Mouse (Mus musculus) midbrain, embryonic 12.5 days (tissue): ENCODE measurements at regions not wholly inside any gene's neighbourhood (a gene's known extent, or its start where the extent isn't known, plus 50 kb on each side); places are given as distances from the start of the nearest gene placed in this dataset.
A peak's percentile ranks its signal among the peaks of the same experiment; 100 is the strongest.

Experiments
- ATAC-seq: fragments of 200-750 bp; cut with Nextera tagmentation; 2 replicates; pipeline ENCODE4 v1.8.0; 2017; ENCODE audit warnings: low read depth, moderate TSS enrichment, moderate library complexity; ENCODE audit not compliant: low FRiP score
- H3K27ac ChIP-seq: fragments of 300-500 bp; sonication (generic); replicated peaks from 2 replicates; pipeline ENCODE4 v1.5.1; 2016; ENCODE audit warnings: mild to moderate bottlenecking
- H3K27me3 ChIP-seq: fragments of 300-500 bp; sonication (generic); 2 replicates; pipeline ENCODE4 v1.6.1; 2016; ENCODE audit warnings: mild to moderate bottlenecking
- H3K36me3 ChIP-seq: fragments of 300-500 bp; sonication (generic); 2 replicates; pipeline ENCODE4 v1.6.1; 2016
- H3K4me1 ChIP-seq: fragments of 300-500 bp; sonication (generic); 2 replicates; pipeline ENCODE4 v1.6.1; 2016
- H3K4me2 ChIP-seq: fragments of 300-500 bp; sonication (generic); replicated peaks from 2 replicates; pipeline ENCODE4 v1.6.1; 2016; ENCODE audit warnings: mild to moderate bottlenecking, moderate library complexity
- H3K4me3 ChIP-seq: fragments of 300-500 bp; sonication (generic); 2 replicates; pipeline ENCODE4 v1.5.1; 2016; ENCODE audit warnings: mild to moderate bottlenecking
- H3K9ac ChIP-seq: fragments of 300-500 bp; sonication (generic); replicated peaks from 2 replicates; pipeline ENCODE4 v1.6.1; 2016; ENCODE audit warnings: mild to moderate bottlenecking, moderate library complexity
- H3K9me3 ChIP-seq: fragments of 300-500 bp; sonication (generic); 2 replicates; pipeline ENCODE4 v1.6.1; 2016; ENCODE audit warnings: mild to moderate bottlenecking
- WGBS: fragments of 180-500 bp; shearing (Covaris S2); methylation state at CpG from one replicate; pipeline ENCODE4 v1.1.7; 2016; 5-methylcytosine and 5-hydroxymethylcytosine counted together

GRCm38 (mm10) chr14:76309606-76310005 lies 105.2 kb upstream of the Tsc22d1 start:
- no peak overlapping the region for H3K4me3 ChIP-seq
- no peak overlapping the region for H3K9ac ChIP-seq
- 88% methylated on average over 4 of the region's 4 CpGs for WGBS
- no peak overlapping the region for H3K27ac ChIP-seq
- ATAC-seq = no peak
- H3K36me3 ChIP-seq = no peaks in the 10 kb centered on the region
- no peaks in the 10 kb centered on the region for H3K9me3 ChIP-seq
- H3K4me2 ChIP-seq = no peak overlapping the region
- 0 out of 2 replicates have a peak, but pooled peaks cover 3% of the 10 kb centered on the region for H3K27me3 ChIP-seq
- H3K4me1 ChIP-seq = peaks cover 26% of the 10 kb centered on the region

- Histone ChIP-seq H3K9me3 (no peaks in the 10 kb centered on the region), H3K4me2 (no peak overlapping the region), H3K36me3 (no peaks in the 10 kb centered on the region), H3K4me1 (peaks cover 26% of the 10 kb centered on the region), H3K4me3 (no peak overlapping the region), H3K9ac (no peak overlapping the region), H3K27me3 (0 out of 2 replicates have a peak, but pooled peaks cover 3% of the 10 kb centered on the region), H3K27ac (no peak overlapping the region)
- WGBS = 93% methylated on average over 6 of the region's 6 CpGs
- ATAC-seq = no peak
Measured at GRCm38 (mm10) chr14:76310278-76310677, 104.5 kb upstream of the Tsc22d1 start.

GRCm38 (mm10) chr14:76313424-76314190 lies 101.2 kb upstream of the Tsc22d1 start:
- H3K4me2 ChIP-seq = no peak overlapping the region
- H3K4me1 ChIP-seq = peaks cover 20% of the 10 kb centered on the region
- no peak overlapping the region for H3K27ac ChIP-seq
- 67% methylated on average over 14 of the region's 14 CpGs for WGBS
- H3K9ac ChIP-seq = no peak overlapping the region
- H3K9me3 ChIP-seq = peaks cover 5% of the 10 kb centered on the region; the same call in 1 of the 2 replicates
- H3K27me3 ChIP-seq = 0 out of 2 replicates have a peak, but pooled peaks cover 3% of the 10 kb centered on the region
- no peaks in the 10 kb centered on the region for H3K36me3 ChIP-seq
- H3K4me3 ChIP-seq = no peak overlapping the region
- ATAC-seq = peak; percentile 72

GRCm38 (mm10) chr14:76318438-76318837 lies 96.3 kb upstream of the Tsc22d1 start:
- Histone ChIP-seq H3K9me3 (peaks cover 5% of the 10 kb centered on the region; the same call in 1 of the 2 replicates), H3K9ac (no peak overlapping the region), H3K4me3 (no peak overlapping the region), H3K4me2 (no peak overlapping the region), H3K27me3 (no peaks in the 10 kb centered on the region), H3K4me1 (0 out of 2 replicates have a peak, but pooled peaks cover 8% of the 10 kb centered on the region), H3K36me3 (no peaks in the 10 kb centered on the region), H3K27ac (no peak overlapping the region)
- no peak for ATAC-seq
- 81% methylated on average over 5 of the region's 5 CpGs for WGBS

GRCm38 (mm10) chr14:76324246-76324645 lies 90.5 kb upstream of the Tsc22d1 start:
- Histone ChIP-seq H3K36me3 (no peaks in the 10 kb centered on the region), H3K9ac (no peak overlapping the region), H3K27me3 (no peaks in the 10 kb centered on the region; the same call in 1 of the 2 replicates), H3K27ac (no peak overlapping the region), H3K4me2 (no peak overlapping the region), H3K4me1 (no peaks in the 10 kb centered on the region), H3K4me3 (no peak overlapping the region), H3K9me3 (no peaks in the 10 kb centered on the region)
- WGBS = 90% methylated on average over 1 of the region's 1 CpGs
- ATAC-seq = no peak

GRCm38 (mm10) chr14:76329983-76330382 lies 84.8 kb upstream of the Tsc22d1 start:
- no peak overlapping the region for H3K4me3 ChIP-seq
- peaks cover 17% of the 10 kb centered on the region for H3K4me1 ChIP-seq
- no peak overlapping the region for H3K4me2 ChIP-seq
- no peak for ATAC-seq
- H3K27me3 ChIP-seq = no peaks in the 10 kb centered on the region; the same call in 1 of the 2 replicates
- H3K36me3 ChIP-seq = no peaks in the 10 kb centered on the region
- 84% methylated on average over 5 of the region's 5 CpGs for WGBS
- H3K27ac ChIP-seq = no peak overlapping the region
- no peak overlapping the region for H3K9ac ChIP-seq
- no peaks in the 10 kb centered on the region for H3K9me3 ChIP-seq

GRCm38 (mm10) chr14:76331497-76332335 lies 83.0 kb upstream of the Tsc22d1 start:
- Histone ChIP-seq H3K36me3 (no peaks in the 10 kb centered on the region), H3K27ac (peak overlapping the region; percentile 50), H3K9me3 (no peaks in the 10 kb centered on the region), H3K4me2 (peak overlapping the region; percentile 15), H3K27me3 (no peaks in the 10 kb centered on the region; the same call in 1 of the 2 replicates), H3K9ac (no peak overlapping the region), H3K4me1 (peaks cover 17% of the 10 kb centered on the region), H3K4me3 (no peak overlapping the region)
- WGBS = 35% methylated on average over 11 of the region's 11 CpGs
- peak; percentile 91 for ATAC-seq

- no peaks in the 10 kb centered on the region for H3K36me3 ChIP-seq
- 79% methylated on average over 10 of the region's 10 CpGs for WGBS
- no peaks in the 10 kb centered on the region; the same call in 1 of the 2 replicates for H3K27me3 ChIP-seq
- H3K4me3 ChIP-seq = no peak overlapping the region
- H3K4me2 ChIP-seq = no peak overlapping the region
- H3K27ac ChIP-seq = no peak overlapping the region; the same call in 1 of the 2 replicates
- ATAC-seq = no peak
- no peaks in the 10 kb centered on the region for H3K9me3 ChIP-seq
- peaks cover 17% of the 10 kb centered on the region for H3K4me1 ChIP-seq
- H3K9ac ChIP-seq = no peak overlapping the region
Measured at GRCm38 (mm10) chr14:76332336-76332703, 82.4 kb upstream of the Tsc22d1 start.

GRCm38 (mm10) chr14:76340789-76341188 lies 74.0 kb upstream of the Tsc22d1 start:
- 92% methylated on average over 7 of the region's 7 CpGs for WGBS
- H3K9ac ChIP-seq = no peak overlapping the region
- ATAC-seq = no peak
- no peaks in the 10 kb centered on the region for H3K36me3 ChIP-seq
- no peaks in the 10 kb centered on the region for H3K4me1 ChIP-seq
- H3K9me3 ChIP-seq = no peaks in the 10 kb centered on the region
- no peak overlapping the region for H3K4me2 ChIP-seq
- H3K4me3 ChIP-seq = no peak overlapping the region
- H3K27me3 ChIP-seq = no peaks in the 10 kb centered on the region
- H3K27ac ChIP-seq = no peak overlapping the region

- H3K27me3 ChIP-seq = no peaks in the 10 kb centered on the region
- H3K9me3 ChIP-seq = no peaks in the 10 kb centered on the region
- 88% methylated on average over 10 of the region's 10 CpGs for WGBS
- no peak for ATAC-seq
- H3K36me3 ChIP-seq = no peaks in the 10 kb centered on the region
- H3K4me2 ChIP-seq = no peak overlapping the region
- no peak overlapping the region for H3K27ac ChIP-seq
- no peaks in the 10 kb centered on the region for H3K4me1 ChIP-seq
- H3K9ac ChIP-seq = no peak overlapping the region
- H3K4me3 ChIP-seq = no peak overlapping the region
Measured at GRCm38 (mm10) chr14:76341226-76341625, 73.5 kb upstream of the Tsc22d1 start.

- H3K4me3 ChIP-seq = no peak overlapping the region
- no peak overlapping the region for H3K9ac ChIP-seq
- no peaks in the 10 kb centered on the region for H3K9me3 ChIP-seq
- H3K4me1 ChIP-seq = 0 out of 2 replicates have a peak, but pooled peaks cover 3% of the 10 kb centered on the region
- no peak overlapping the region for H3K27ac ChIP-seq
- no peak for ATAC-seq
- no peak overlapping the region for H3K4me2 ChIP-seq
- H3K36me3 ChIP-seq = no peaks in the 10 kb centered on the region
- no peaks in the 10 kb centered on the region for H3K27me3 ChIP-seq
- WGBS = 57% methylated on average over 9 of the region's 9 CpGs
Measured at GRCm38 (mm10) chr14:76351856-76352255, 62.9 kb upstream of the Tsc22d1 start.

GRCm38 (mm10) chr14:76356161-76356560 lies 58.6 kb upstream of the Tsc22d1 start:
- Histone ChIP-seq H3K4me2 (no peak overlapping the region), H3K4me3 (no peak overlapping the region), H3K36me3 (no peaks in the 10 kb centered on the region), H3K27me3 (no peaks in the 10 kb centered on the region), H3K27ac (no peak overlapping the region), H3K9me3 (0 out of 2 replicates have a peak, but pooled peaks cover 7% of the 10 kb centered on the region), H3K4me1 (0 out of 2 replicates have a peak, but pooled peaks cover 3% of the 10 kb centered on the region), H3K9ac (no peak overlapping the region)
- 81% methylated on average over 2 of the region's 2 CpGs for WGBS
- no peak for ATAC-seq
